Mouse (Mus musculus) bone marrow macrophage, adult 2 months (primary cell): Measurements from ENCODE around the gene Fh1.

Experiments
- CTCF ChIP-seq: IDR thresholded peaks from 2 replicates; pipeline ENCODE4 v1.5.1; 2012; ENCODE audit warnings: low read depth, mild to moderate bottlenecking, low read length, moderate library complexity
- POLR2A ChIP-seq: IDR thresholded peaks from 2 replicates; pipeline ENCODE4 v1.6.1; 2012; ENCODE audit warnings: mild to moderate bottlenecking, low read depth, low read length, borderline replicate concordance

GRCm38 (mm10) chr1:175625257-175625879 is at the start of gene Fh1:
- TF ChIP-seq CTCF (no peak), POLR2A (peak; percentile 80; the same call in 1 of the 2 replicates)
